Mouse (Mus musculus) ES-E14 (cell line): Measurements from ENCODE around the gene Dync1i2.

Experiments used
- MAFK ChIP-seq: IDR thresholded peaks from 2 replicates; pipeline ENCODE4 v1.6.1; 2014; ENCODE audit warnings: mild to moderate bottlenecking, low read depth, low read length, inconsistent platforms; ENCODE audit not compliant: insufficient read depth
- ZC3H11A ChIP-seq: IDR thresholded peaks from 2 replicates; pipeline ENCODE4 v1.6.1; 2012; ENCODE audit warnings: low read depth, mild to moderate bottlenecking, inconsistent platforms, low read length, borderline replicate concordance

DNA sequence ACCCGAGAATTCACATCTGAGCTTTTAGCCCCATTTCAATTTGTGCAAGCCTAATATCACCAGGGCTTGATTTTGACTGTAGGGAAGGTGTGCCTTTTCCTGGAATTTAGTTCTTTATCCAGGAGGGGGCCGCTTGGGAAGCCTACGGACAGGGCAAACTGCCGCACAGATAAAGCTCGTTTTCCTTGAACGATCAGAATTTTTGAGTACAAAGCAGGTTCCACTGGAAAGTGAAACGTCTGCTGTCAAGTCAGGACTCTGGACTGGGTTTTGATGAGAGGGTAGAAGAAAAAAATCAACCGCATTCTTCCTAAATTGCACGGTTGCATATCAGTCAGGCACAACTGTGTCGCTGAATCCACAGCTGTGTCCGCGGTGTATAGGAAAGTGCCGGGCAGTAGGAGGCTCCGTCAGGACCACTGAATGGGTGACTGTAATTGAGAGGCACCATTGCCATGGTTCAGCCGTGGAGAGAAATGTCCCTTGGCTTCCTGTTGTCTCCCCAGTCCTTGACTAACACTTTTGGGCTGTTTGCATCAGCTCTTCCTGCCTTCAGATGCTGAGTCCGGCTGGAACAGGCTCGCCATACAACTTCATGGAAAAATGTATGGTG lies 19.2 kb upstream of the Dync1i2 start:
- TF ChIP-seq ZC3H11A, result no peak
- TF ChIP-seq MAFK, result no peak
